Mouse (Mus musculus) heart, embryonic 10.5 days (tissue): ENCODE measurements around the gene 9530068E07Rik. TPM values are rescaled to one million over a fixed set of nuclear protein-coding genes. Genes with fewer than 3 reads are reported as not detected.
"Not testable (repeated sequence)": the region's sequence is repeated elsewhere in the genome, so short reads cannot be mapped to it uniquely, and the experiment has no call there.

Source experiments
- DNase-seq: peaks from one replicate; pipeline ENCODE4 v3.0.0-alpha.2; 2017; ENCODE audit warnings: low spot score
- H3K27ac ChIP-seq: fragments of 300-500 bp; sonication (generic); 2 replicates; pipeline ENCODE4 v1.5.1; 2016; ENCODE audit warnings: mild to moderate bottlenecking
- H3K27me3 ChIP-seq: fragments of 300-500 bp; sonication (generic); 2 replicates; pipeline ENCODE4 v1.6.1; 2016; ENCODE audit warnings: mild to moderate bottlenecking; ENCODE audit not compliant: poor library complexity, insufficient read depth, severe bottlenecking
- H3K36me3 ChIP-seq: fragments of 300-500 bp; sonication (generic); 2 replicates; pipeline ENCODE4 v1.6.1; 2016; ENCODE audit warnings: mild to moderate bottlenecking, moderate library complexity
- H3K4me1 ChIP-seq: fragments of 300-500 bp; sonication (generic); 2 replicates; pipeline ENCODE4 v1.6.1; 2016; ENCODE audit warnings: mild to moderate bottlenecking
- H3K4me3 ChIP-seq: fragments of 300-500 bp; sonication (generic); 2 replicates; pipeline ENCODE4 v1.5.1; 2016; ENCODE audit warnings: mild to moderate bottlenecking, moderate library complexity
- H3K9me3 ChIP-seq: fragments of 300-500 bp; sonication (generic); 2 replicates; pipeline ENCODE4 v1.6.1; 2016; ENCODE audit warnings: mild to moderate bottlenecking, moderate library complexity
- WGBS: fragments of 180-500 bp; shearing (Covaris S2); methylation state at CpG from one replicate; pipeline ENCODE4 v1.1.7; 2016; 5-methylcytosine and 5-hydroxymethylcytosine counted together
- polyA plus RNA-seq: library from polyadenylated mRNA; unstranded; fragments of >200 nt; fragmentation: Nextera tagmentation; extraction: Ambion mirVana; gene quantifications from 2 replicates; pipeline ENCODE4 v1.2.1, GENCODE M21; 2016

Gene 9530068E07Rik
- polyA plus RNA-seq, 1 experiment from 2014 or later: 201 TPM

DNA sequence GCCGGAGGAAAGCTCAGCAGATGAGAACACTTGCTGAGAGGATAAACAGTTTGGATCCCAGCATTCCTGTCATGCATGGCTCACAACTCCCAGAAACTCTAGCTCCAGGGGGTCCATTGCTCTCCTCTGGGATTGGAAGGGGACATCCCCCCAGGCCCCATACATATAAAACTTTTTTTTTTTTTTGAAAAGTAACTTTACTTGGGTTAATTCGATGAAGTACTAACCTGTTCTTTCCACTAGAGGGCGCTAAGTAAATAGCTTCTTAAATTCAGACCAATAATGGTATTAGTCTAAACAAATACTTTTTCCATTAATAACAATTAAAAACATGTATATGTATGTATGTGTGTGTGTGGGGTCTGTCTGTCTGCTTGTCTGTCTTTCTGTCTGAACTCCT is 11.6 kb upstream of the 9530068E07Rik start:
- Histone ChIP-seq H3K4me3 (no peak overlapping the region), H3K4me1 (no peaks in the 10 kb centered on the region), H3K27ac (no peak overlapping the region), H3K36me3 (peaks cover 99% of the 10 kb centered on the region), H3K27me3 (no peaks in the 10 kb centered on the region), H3K9me3 (no peaks in the 10 kb centered on the region)
- no peak for DNase-seq
- WGBS: 60% methylated on average over 3 of the region's 3 CpGs

DNA sequence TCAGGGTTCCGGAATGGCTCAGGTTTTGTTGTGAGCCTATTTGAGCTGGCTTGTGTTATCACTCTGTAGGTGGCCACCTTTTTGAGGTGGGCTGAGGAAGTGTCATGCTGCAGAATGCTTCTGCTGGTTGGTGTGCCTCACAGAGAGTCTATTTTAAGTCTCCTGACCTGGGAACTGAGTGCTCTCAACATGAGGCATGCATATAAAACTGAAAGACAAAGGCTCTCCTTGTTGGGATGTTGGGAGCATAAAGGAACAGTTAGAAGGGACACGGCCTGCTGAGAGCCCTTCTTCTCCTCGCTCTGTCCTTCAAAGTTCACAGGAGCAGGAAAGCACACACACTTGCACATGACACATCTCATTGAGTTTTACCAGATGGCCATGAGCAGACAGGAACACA is 9.3 kb upstream of the 9530068E07Rik start:
- Histone ChIP-seq H3K36me3 (peaks cover 87% of the 10 kb centered on the region), H3K27ac (no peak overlapping the region)

DNA sequence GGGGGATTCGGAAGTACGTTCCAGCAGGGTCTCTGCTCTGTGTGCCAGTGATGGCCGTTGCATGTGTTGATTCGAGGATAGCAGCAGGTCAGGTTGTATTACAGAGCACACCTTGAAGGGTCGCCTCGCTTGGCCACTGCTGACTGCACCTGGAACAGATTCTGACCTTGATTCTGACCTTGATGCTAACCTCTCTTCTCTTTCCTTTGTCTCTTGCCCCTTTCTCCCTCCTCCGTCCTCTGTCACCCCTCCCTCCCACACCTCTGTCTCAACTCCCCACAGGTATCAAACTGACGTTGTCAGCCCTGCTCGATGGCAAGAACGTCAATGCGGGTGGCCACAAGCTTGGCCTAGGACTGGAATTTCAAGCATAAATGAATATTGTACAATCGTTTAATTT is 8.1 kb upstream of the 9530068E07Rik start:
- H3K27ac ChIP-seq: no peak overlapping the region
- no peaks in the 10 kb centered on the region for H3K9me3 ChIP-seq
- no peak overlapping the region for H3K4me3 ChIP-seq
- 0 out of 2 replicates have a peak, but pooled peaks cover 3% of the 10 kb centered on the region for H3K4me1 ChIP-seq
- peaks cover 77% of the 10 kb centered on the region for H3K36me3 ChIP-seq
- WGBS: 90% methylated on average over 12 of the region's 12 CpGs
- H3K27me3 ChIP-seq: no peaks in the 10 kb centered on the region
- no peak for DNase-seq

More for the DNA sequence above, 9.3 kb upstream of the 9530068E07Rik start:
- Histone ChIP-seq H3K4me1 (0 out of 2 replicates have a peak, but pooled peaks cover under 1% of the 10 kb centered on the region), H3K9me3 (no peaks in the 10 kb centered on the region), H3K4me3 (no peak overlapping the region), H3K27me3 (no peaks in the 10 kb centered on the region)
- WGBS: 86% methylated on average over 3 of the region's 3 CpGs
- no peak for DNase-seq

DNA sequence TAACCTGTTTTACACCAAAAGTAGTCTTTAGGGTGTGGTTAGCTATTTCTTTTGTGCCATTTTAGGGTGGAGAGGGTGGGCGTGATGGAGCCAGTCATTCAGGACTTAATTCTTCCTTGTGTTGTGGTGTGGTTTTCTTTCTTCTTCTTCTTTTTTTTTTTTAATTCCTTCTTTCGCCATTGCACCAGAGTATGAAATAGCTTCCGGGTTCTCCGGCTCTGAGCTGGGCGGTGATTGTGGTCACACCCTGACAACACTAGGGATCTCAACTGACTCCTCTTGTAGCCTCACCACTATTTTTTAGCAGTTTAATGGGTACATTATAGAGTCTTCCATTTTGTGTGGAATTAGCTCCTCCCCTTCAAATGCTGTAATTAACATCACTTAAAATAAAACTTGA is 7.2 kb upstream of the 9530068E07Rik start:
- H3K36me3 ChIP-seq: peaks cover 69% of the 10 kb centered on the region
- H3K4me3 ChIP-seq, H3K9me3 ChIP-seq, H3K27ac ChIP-seq, H3K4me1 ChIP-seq, DNase-seq, H3K27me3 ChIP-seq: not testable (repeated sequence)
- WGBS: 96% methylated on average over 5 of the region's 5 CpGs

DNA sequence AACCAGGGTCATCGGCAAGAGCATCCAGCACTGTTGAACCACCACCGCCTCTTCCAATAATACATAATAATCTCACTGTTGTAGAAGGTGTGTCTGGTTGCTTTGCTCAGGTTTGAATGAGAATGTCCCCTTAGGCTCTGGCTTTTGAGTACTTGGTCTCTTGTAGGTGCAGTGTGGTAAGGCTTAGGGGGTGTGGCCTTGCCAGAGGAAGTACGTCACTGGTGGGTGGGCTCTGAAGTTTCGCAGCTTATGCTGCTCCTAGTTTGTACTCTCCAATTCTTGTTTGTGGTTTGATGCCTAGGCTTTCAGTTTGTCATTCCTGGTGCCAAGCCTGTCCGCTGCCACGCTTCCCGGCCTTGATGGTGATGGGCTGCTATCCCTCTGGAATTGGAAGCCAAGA is 6.3 kb upstream of the 9530068E07Rik start:
- no peak for DNase-seq
- Histone ChIP-seq H3K9me3 (no peaks in the 10 kb centered on the region), H3K4me1 (0 out of 2 replicates have a peak, but pooled peaks cover 3% of the 10 kb centered on the region), H3K4me3 (no peak overlapping the region), H3K27ac (no peak overlapping the region), H3K36me3 (peaks cover 59% of the 10 kb centered on the region), H3K27me3 (no peaks in the 10 kb centered on the region)
- WGBS: 93% methylated on average over 7 of the region's 7 CpGs

DNA sequence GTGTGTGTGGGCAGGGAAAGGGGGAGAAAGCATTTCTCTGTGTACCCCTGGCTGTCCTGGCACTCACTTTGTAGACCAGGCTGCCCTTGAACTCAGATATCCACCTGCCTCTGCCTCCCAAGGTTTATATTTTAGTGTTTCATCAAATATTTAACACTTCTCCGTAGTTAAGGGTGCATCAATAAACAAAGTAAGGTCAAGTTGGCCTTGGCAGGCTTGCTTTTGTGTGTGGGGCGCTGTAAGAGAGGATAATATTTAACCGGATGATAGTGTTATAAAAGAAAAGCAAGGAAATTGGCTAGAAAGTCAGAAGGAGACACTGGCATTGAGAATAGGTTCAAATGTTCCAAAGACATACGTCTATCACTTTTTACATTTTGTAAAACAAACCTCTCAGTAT is 1.7 kb upstream of the 9530068E07Rik start:
- H3K27ac ChIP-seq: no peak overlapping the region
- peaks cover 12% of the 10 kb centered on the region; the same call in 1 of the 2 replicates for H3K4me1 ChIP-seq
- no peaks in the 10 kb centered on the region for H3K9me3 ChIP-seq
- 72% methylated on average over 4 of the region's 4 CpGs for WGBS
- H3K4me3 ChIP-seq: no peak overlapping the region
- DNase-seq: no peak
- H3K36me3 ChIP-seq: peaks cover 22% of the 10 kb centered on the region
- no peaks in the 10 kb centered on the region for H3K27me3 ChIP-seq

DNA sequence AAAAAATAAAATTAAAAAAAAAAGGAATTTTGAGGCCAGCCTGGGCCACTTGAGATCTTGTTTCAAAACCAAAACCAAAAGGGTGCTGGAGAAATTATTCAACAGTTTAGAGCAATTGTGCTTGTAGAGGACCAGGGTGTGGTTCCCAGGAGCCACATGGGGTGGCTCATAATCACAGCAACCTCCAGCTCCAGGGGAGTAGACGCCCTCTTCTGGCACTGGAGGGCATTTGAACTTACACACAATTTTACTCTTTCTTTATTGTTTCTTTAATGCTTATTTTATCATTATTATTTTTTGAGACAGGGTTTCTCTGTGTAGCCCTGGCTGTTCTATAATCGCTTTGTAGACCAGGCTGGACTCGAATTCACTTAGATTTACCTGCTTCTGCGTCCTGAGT is 885 bp upstream of the 9530068E07Rik start:
- no peak for DNase-seq
- Histone ChIP-seq H3K4me1 (peaks cover 16% of the 10 kb centered on the region), H3K4me3 (no peak overlapping the region), H3K27me3 (no peaks in the 10 kb centered on the region), H3K36me3 (peaks cover 14% of the 10 kb centered on the region), H3K27ac (no peak overlapping the region), H3K9me3 (no peaks in the 10 kb centered on the region)
- WGBS: 28% methylated on average over 4 of the region's 4 CpGs

DNA sequence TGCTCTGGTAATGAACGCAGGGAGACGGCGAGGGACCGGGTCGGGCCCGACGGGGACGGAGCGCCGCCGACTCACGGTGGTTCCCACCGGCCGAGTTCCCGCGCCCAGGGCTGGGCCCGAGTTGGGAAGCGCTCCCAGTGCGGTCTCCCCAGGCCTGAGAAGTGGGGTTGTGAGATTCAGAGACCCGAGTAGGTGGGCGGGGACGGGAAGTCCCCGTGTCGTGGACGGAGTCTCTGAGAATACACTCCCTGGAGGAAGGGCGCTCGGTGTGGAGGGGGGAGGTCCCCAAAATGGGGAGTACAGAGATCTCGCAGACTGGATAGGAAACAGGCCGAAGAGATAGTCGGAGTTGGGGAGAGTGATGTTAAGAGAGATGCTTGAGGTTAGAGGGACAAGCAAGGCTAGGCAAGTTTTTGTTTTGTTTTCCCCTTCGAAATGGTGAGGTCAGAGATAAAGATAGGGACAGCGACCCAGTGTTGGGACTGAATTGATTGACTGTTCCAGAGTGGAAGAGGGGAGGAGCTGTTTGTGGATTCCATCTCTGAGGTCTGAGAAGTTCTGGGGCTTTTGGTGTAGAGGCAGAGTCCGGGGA is 465 bp downstream of the 9530068E07Rik start:
- peak overlapping the region; percentile 99 for H3K4me3 ChIP-seq
- WGBS: under 1% methylated on average over 33 of the region's 33 CpGs
- peak overlapping the region; percentile 99 for H3K27ac ChIP-seq
- H3K4me1 ChIP-seq: peaks cover 29% of the 10 kb centered on the region
- H3K36me3 ChIP-seq: peaks cover 12% of the 10 kb centered on the region
- no peaks in the 10 kb centered on the region for H3K9me3 ChIP-seq
- H3K27me3 ChIP-seq: no peaks in the 10 kb centered on the region
- DNase-seq: peak; percentile 90

DNA sequence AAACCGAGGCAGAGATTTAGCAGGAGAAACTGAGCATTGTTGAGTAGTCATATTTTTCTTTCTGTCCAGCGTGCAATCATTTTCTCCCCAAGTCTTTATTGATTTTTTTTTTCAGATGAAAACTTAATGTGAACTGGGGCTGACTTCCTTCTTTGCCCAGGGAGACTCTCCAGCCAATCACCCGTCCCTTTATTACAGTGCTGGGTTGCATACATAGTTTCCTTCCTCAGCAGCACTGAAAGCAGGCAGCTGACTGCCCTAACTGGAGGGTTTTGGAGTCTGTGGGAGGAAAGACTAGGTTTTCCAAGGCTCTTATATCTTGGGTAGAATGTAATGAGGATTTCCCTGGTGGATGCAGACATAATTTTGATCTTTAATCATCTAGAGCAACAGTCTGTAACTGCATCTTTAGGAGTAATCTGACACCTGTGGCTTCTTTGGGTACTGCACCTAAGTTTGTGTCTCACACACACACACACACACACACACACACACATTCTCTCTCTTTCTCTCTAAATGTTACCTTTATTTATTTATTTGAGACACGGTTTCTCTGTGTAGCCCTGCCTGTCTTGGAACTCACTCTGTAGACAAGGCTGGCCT is 1.3 kb downstream of the 9530068E07Rik start:
- Histone ChIP-seq H3K9me3 (no peaks in the 10 kb centered on the region), H3K4me3 (peak overlapping the region; percentile 99), H3K36me3 (peaks cover 8% of the 10 kb centered on the region), H3K27ac (peak overlapping the region; percentile 99; the same call in 1 of the 2 replicates), H3K27me3 (no peaks in the 10 kb centered on the region), H3K4me1 (peaks cover 33% of the 10 kb centered on the region)
- 84% methylated on average over 4 of the region's 4 CpGs for WGBS
- DNase-seq: no peak

DNA sequence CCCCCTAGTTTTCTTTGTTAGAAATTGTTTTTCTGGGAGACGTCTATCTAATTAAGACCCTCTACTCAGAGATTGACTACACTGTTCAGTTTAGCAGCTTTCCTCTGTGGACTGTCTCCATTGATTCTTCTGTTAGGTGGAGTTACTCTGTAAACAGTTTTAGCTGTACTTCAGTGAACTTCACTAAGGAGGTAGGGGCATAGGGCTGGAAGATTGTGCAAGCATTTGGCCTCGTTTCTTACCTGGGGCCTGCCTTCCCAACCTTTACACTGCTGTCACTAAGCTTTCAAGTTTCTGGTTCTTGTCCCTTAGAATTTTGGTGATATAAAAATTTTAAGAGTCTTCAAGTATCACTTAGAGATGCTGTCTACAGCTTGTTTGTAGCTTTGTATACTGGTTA is 5.2 kb downstream of the 9530068E07Rik start:
- Histone ChIP-seq H3K27me3 (no peaks in the 10 kb centered on the region), H3K9me3 (no peaks in the 10 kb centered on the region), H3K36me3 (peaks cover 38% of the 10 kb centered on the region), H3K4me1 (peaks cover 42% of the 10 kb centered on the region), H3K27ac (no peak overlapping the region), H3K4me3 (no peak overlapping the region)
- WGBS: 46% methylated on average over 2 of the region's 2 CpGs
- no peak for DNase-seq

DNA sequence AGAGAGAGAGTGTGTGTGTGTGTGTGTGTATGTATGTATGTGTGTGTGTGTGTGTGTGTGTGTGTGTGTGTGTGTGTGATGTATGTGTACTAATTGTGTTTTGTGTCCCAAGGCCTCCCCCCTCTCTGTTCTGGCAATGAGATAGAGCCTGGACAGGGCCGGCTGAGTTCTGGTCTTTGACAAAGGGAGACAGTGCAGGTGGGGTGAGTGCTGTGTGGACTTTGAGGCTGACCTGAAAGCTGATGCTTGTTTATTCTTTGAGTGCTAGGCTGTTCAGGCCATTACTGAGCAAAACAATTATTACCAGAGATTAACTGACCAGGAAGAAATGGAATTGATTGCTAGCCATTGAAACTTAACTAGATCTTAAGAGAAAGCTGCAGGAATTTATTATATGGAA is 6.3 kb downstream of the 9530068E07Rik start:
- WGBS: 14% methylated on average over 1 of the region's 1 CpGs
- H3K36me3 ChIP-seq: peaks cover 47% of the 10 kb centered on the region
- H3K27me3 ChIP-seq: no peaks in the 10 kb centered on the region
- H3K4me3 ChIP-seq: no peak overlapping the region
- no peaks in the 10 kb centered on the region for H3K9me3 ChIP-seq
- H3K27ac ChIP-seq: no peak overlapping the region
- no peak for DNase-seq
- peaks cover 48% of the 10 kb centered on the region for H3K4me1 ChIP-seq

DNA sequence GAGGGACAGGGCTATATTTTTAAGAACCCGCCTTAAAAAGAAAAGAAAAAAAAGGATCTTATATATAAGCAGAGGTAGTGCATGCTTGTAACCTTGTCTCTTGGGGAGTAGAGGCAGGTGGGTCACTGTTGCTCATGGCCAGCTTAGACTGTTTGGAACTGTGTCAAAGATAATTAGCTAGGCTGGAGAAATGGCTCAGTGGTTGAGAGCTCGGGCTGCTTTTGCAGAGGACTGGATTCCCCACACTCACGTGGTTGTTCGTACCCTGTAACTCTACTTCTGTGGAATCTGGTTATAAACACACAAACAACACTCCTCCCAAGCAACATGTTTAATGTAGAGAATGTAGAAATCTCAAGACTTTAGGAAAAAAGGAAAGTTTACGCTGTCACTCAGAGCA is 8.0 kb downstream of the 9530068E07Rik start:
- 90% methylated on average over 5 of the region's 5 CpGs for WGBS

DNA sequence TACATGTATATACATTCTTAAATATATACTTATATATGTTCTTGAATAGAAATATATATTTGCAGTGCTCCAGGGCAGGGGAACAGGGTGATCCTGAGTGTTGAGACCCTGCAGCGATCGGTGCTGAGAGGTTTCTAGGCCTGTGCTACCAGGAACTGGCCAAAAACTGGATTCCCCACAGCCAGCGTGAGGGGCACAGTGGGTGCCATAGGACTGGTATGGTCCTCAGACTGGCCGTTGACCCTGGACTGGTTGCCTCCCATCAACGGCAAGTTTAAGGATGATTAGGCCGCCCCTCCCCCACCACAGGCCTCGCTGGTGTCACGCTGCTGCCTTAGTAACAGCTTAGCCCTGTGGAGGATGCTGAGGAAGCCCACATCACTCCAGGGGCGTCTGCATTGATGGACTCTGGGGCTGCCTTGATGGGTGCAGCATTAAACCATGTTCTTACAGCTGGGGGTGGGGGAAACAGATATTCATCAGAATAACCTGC is 9.0 kb downstream of the 9530068E07Rik start:
- Histone ChIP-seq H3K9me3 (no peaks in the 10 kb centered on the region), H3K27ac (no peak overlapping the region), H3K36me3 (peaks cover 47% of the 10 kb centered on the region), H3K4me3 (no peak overlapping the region), H3K27me3 (no peaks in the 10 kb centered on the region), H3K4me1 (peaks cover 60% of the 10 kb centered on the region)
- no peak for DNase-seq
- WGBS: 71% methylated on average over 9 of the region's 9 CpGs

More for the DNA sequence above, 8.0 kb downstream of the 9530068E07Rik start:
- H3K27me3 ChIP-seq: no peaks in the 10 kb centered on the region
- no peak overlapping the region for H3K27ac ChIP-seq
- H3K4me3 ChIP-seq: no peak overlapping the region
- H3K4me1 ChIP-seq: peaks cover 54% of the 10 kb centered on the region
- no peak for DNase-seq
- peaks cover 47% of the 10 kb centered on the region for H3K36me3 ChIP-seq
- H3K9me3 ChIP-seq: no peaks in the 10 kb centered on the region
